Comparison of ENCODE assay signal across 16 mouse cellular contexts in genomic region chr9:117222741-117223140, GRCm38 (mm10).
"Had no signal": no experiment of that assay in that cellular context is flagged by ENCODE, and none has a peak within 500 bp of the region (broad histone marks: within the 10 kb centered on the region; RNA-seq: fewer than 3 reads in every experiment).

No protein-coding gene starts in this region.

- DNase-seq: liver, postnatal 0 days; lung, embryonic 14.5 days; lung, postnatal 14 days; lung, postnatal 36 days; right cerebral cortex, postnatal 14 days; thymus, adult 2 months; thymus, postnatal 25 days; thymus, postnatal 4 days had no signal

- H3K27ac ChIP-seq: macrophage; midbrain, embryonic 13.5 days; midbrain, embryonic 15.5 days; neural tube, embryonic 12.5 days; stomach, embryonic 15.5 days; stomach, postnatal 0 days had no signal

- H3K9me3 ChIP-seq: midbrain, embryonic 13.5 days; midbrain, embryonic 15.5 days; neural tube, embryonic 12.5 days; stomach, embryonic 15.5 days had no signal

- H3K27me3 ChIP-seq: megakaryocyte, embryonic 14.5 days; midbrain, embryonic 13.5 days; midbrain, embryonic 15.5 days; neural tube, embryonic 12.5 days; stomach, embryonic 15.5 days had no signal

- H3K4me1 ChIP-seq: megakaryocyte, embryonic 14.5 days; midbrain, embryonic 13.5 days; midbrain, embryonic 15.5 days had no signal

- H3K36me3 ChIP-seq: midbrain, embryonic 13.5 days; midbrain, embryonic 15.5 days; neural tube, embryonic 12.5 days had no signal

- H3K4me2 ChIP-seq: lung, embryonic 14.5 days; midbrain, embryonic 11.5 days; midbrain, embryonic 13.5 days; midbrain, embryonic 15.5 days; neural tube, embryonic 12.5 days; stomach, embryonic 15.5 days had no signal

- H3K4me3 ChIP-seq: megakaryocyte, embryonic 14.5 days; midbrain, embryonic 13.5 days; midbrain, embryonic 15.5 days; neural tube, embryonic 12.5 days; stomach, embryonic 15.5 days had no signal

- ATAC-seq: liver, postnatal 0 days; midbrain, embryonic 13.5 days; midbrain, embryonic 15.5 days had no signal

- H3K9ac ChIP-seq: liver, postnatal 0 days; lung, embryonic 14.5 days; midbrain, embryonic 13.5 days; midbrain, embryonic 15.5 days; neural tube, embryonic 12.5 days; stomach, embryonic 15.5 days had no signal
